Mouse (Mus musculus): ENCODE results near the gene Ppm1g.

- TF ChIP-seq CTCF (conservative IDR thresholded peaks at IDR 0.05; ENCODE audit: insufficient read depth, insufficient read length, low read depth, low read length) (no peak), POLR2A (IDR thresholded peaks at IDR 0.05; ENCODE audit: low read depth, low read length) (no peak)
These were observed 508 bp downstream of the Ppm1g start for GRCm38 (mm10) chr5:31219911-31220447.

All from kidney, adult 2 months (tissue).